Mouse (Mus musculus): Measurements from ENCODE around the gene Noxo1. TPM values are rescaled to one million over a fixed set of nuclear protein-coding genes. Genes with fewer than 3 reads are reported as not detected.

Noxo1 gene
- polyA plus RNA-seq, 1 experiment from 2014 or later = 2.7 TPM

GRCm38 (mm10) chr17:24674277-24674676 lies 21.8 kb upstream of the Noxo1 start:
- no peak for ATAC-seq (ENCODE audit: low FRiP score, low TSS enrichment)
- 85% methylated on average over 7 of the region's 7 CpGs for WGBS
- H3K4me1 ChIP-seq (ENCODE audit: insufficient read depth, low read length) = peaks cover 28% of the 10 kb centered on the region
- no peak overlapping the region for H3K4me3 ChIP-seq (ENCODE audit: low read length)
- H3K9ac ChIP-seq (replicated peaks; ENCODE audit: low read length) = no peak overlapping the region
- no peak overlapping the region for H3K4me2 ChIP-seq (replicated peaks; ENCODE audit: low read depth, low read length)
- H3K27ac ChIP-seq (ENCODE audit: low read length) = no peak overlapping the region
- no peaks in the 10 kb centered on the region for H3K27me3 ChIP-seq (ENCODE audit: insufficient read depth, low read length)
- peaks cover 27% of the 10 kb centered on the region for H3K36me3 ChIP-seq (ENCODE audit: insufficient read depth, low read length)
- H3K9me3 ChIP-seq (ENCODE audit: low read length) = no peaks in the 10 kb centered on the region

DNA sequence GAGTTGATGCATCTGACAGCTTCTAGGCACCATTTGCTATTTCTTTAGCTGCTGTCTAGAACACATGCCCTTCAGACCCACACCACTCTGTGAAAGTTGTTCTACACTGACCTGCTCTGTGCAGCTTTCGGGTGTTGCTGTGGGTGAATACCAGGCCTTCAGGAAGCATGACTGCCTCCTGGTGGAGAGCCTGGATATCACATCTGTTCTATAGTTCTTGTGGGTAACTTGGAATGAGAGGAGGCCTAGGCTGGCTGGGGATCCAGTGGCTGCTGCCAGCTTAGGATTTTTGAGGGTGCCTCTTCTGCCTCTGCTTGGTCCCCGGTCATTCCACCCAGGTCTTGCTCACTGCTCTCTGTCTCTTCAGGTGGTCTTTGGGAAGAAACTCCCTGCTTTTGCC lies 19.8 kb upstream of the Noxo1 start:
- 69% methylated on average over 2 of the region's 2 CpGs for WGBS
- H3K36me3 ChIP-seq (ENCODE audit: insufficient read depth, low read length) = peaks cover 41% of the 10 kb centered on the region
- no peaks in the 10 kb centered on the region for H3K9me3 ChIP-seq (ENCODE audit: low read length)
- H3K27me3 ChIP-seq (ENCODE audit: insufficient read depth, low read length) = no peaks in the 10 kb centered on the region
- H3K9ac ChIP-seq (replicated peaks; ENCODE audit: low read length) = peak overlapping the region; percentile 15; the same call in 1 of the 2 replicates
- peaks cover 19% of the 10 kb centered on the region for H3K4me1 ChIP-seq (ENCODE audit: insufficient read depth, low read length)
- no peak for ATAC-seq (ENCODE audit: low FRiP score, low TSS enrichment)
- H3K4me3 ChIP-seq (ENCODE audit: low read length) = no peak overlapping the region
- H3K27ac ChIP-seq (ENCODE audit: low read length) = no peak overlapping the region
- no peak overlapping the region for H3K4me2 ChIP-seq (replicated peaks; ENCODE audit: low read depth, low read length)

- Histone ChIP-seq H3K9me3 (ENCODE audit: low read length) (no peaks in the 10 kb centered on the region), H3K27ac (ENCODE audit: low read length) (no peak overlapping the region), H3K4me3 (ENCODE audit: low read length) (no peak overlapping the region), H3K4me1 (ENCODE audit: insufficient read depth, low read length) (peaks cover 12% of the 10 kb centered on the region), H3K4me2 (replicated peaks; ENCODE audit: low read depth, low read length) (no peak overlapping the region), H3K36me3 (ENCODE audit: insufficient read depth, low read length) (peaks cover 45% of the 10 kb centered on the region), H3K27me3 (ENCODE audit: insufficient read depth, low read length) (no peaks in the 10 kb centered on the region), H3K9ac (replicated peaks; ENCODE audit: low read length) (no peak overlapping the region)
- 95% methylated on average over 5 of the region's 5 CpGs for WGBS
- ATAC-seq (ENCODE audit: low FRiP score, low TSS enrichment) = no peak
These were observed 19.2 kb upstream of the Noxo1 start for GRCm38 (mm10) chr17:24676877-24677276.

- Histone ChIP-seq H3K4me2 (replicated peaks; ENCODE audit: low read depth, low read length) (no peak overlapping the region), H3K4me1 (ENCODE audit: insufficient read depth, low read length) (peaks cover 5% of the 10 kb centered on the region), H3K27ac (ENCODE audit: low read length) (no peak overlapping the region), H3K36me3 (ENCODE audit: insufficient read depth, low read length) (peaks cover 48% of the 10 kb centered on the region), H3K9ac (replicated peaks; ENCODE audit: low read length) (no peak overlapping the region), H3K27me3 (ENCODE audit: insufficient read depth, low read length) (no peaks in the 10 kb centered on the region), H3K9me3 (ENCODE audit: low read length) (no peaks in the 10 kb centered on the region), H3K4me3 (ENCODE audit: low read length) (no peak overlapping the region)
- WGBS = 83% methylated on average over 24 of the region's 24 CpGs
- ATAC-seq (ENCODE audit: low FRiP score, low TSS enrichment) = no peak
These were observed 18.4 kb upstream of the Noxo1 start for GRCm38 (mm10) chr17:24677500-24678080.

- H3K27ac ChIP-seq (ENCODE audit: low read length) = no peak overlapping the region
- H3K4me1 ChIP-seq (ENCODE audit: insufficient read depth, low read length) = peaks cover 18% of the 10 kb centered on the region
- H3K27me3 ChIP-seq (ENCODE audit: insufficient read depth, low read length) = peaks cover 42% of the 10 kb centered on the region
- no peaks in the 10 kb centered on the region for H3K9me3 ChIP-seq (ENCODE audit: low read length)
- no peak overlapping the region for H3K9ac ChIP-seq (replicated peaks; ENCODE audit: low read length)
- WGBS = 29% methylated on average over 16 of the region's 16 CpGs
- H3K4me3 ChIP-seq (ENCODE audit: low read length) = no peak overlapping the region
- ATAC-seq (ENCODE audit: low FRiP score, low TSS enrichment) = no peak
- H3K4me2 ChIP-seq (replicated peaks; ENCODE audit: low read depth, low read length) = peak overlapping the region; percentile 16
- H3K36me3 ChIP-seq (ENCODE audit: insufficient read depth, low read length) = peaks cover 4% of the 10 kb centered on the region; the same call in 1 of the 2 replicates
These were observed 9.5 kb upstream of the Noxo1 start for GRCm38 (mm10) chr17:24686514-24686913.

- Histone ChIP-seq H3K4me2 (replicated peaks; ENCODE audit: low read depth, low read length) (peak overlapping the region; percentile 53), H3K4me3 (ENCODE audit: low read length) (peak overlapping the region; percentile 48), H3K9ac (replicated peaks; ENCODE audit: low read length) (peak overlapping the region; percentile 60), H3K27me3 (ENCODE audit: insufficient read depth, low read length) (peaks cover 42% of the 10 kb centered on the region), H3K27ac (ENCODE audit: low read length) (no peak overlapping the region), H3K4me1 (ENCODE audit: insufficient read depth, low read length) (peaks cover 18% of the 10 kb centered on the region), H3K36me3 (ENCODE audit: insufficient read depth, low read length) (peaks cover under 1% of the 10 kb centered on the region; the same call in 1 of the 2 replicates), H3K9me3 (ENCODE audit: low read length) (no peaks in the 10 kb centered on the region)
- ATAC-seq (ENCODE audit: low FRiP score, low TSS enrichment) = peak; percentile 57
- 1% methylated on average over 24 of the region's 25 CpGs for WGBS
These were observed 8.9 kb upstream of the Noxo1 start for GRCm38 (mm10) chr17:24687146-24687595.

DNA sequence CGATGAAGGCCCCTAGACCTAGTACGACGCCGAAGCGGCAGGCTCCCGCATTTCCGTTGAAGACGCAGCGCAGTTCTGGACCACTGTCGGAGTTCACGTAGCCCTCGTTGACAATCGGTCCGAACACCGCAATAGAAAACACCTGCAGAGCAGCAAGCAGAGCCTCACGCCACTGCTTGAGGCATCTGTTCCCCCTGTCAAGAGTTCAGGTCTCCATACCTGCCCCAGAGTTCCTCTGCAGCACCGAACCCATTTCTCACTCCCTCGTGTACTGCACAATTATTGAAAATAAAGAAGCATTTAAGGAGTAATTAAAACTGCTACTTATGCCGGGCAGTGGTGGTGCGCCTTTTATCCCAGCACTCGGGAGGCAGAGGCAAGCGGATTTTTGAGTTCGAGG lies 8.4 kb upstream of the Noxo1 start:
- peaks cover 18% of the 10 kb centered on the region for H3K4me1 ChIP-seq (ENCODE audit: insufficient read depth, low read length)

DNA sequence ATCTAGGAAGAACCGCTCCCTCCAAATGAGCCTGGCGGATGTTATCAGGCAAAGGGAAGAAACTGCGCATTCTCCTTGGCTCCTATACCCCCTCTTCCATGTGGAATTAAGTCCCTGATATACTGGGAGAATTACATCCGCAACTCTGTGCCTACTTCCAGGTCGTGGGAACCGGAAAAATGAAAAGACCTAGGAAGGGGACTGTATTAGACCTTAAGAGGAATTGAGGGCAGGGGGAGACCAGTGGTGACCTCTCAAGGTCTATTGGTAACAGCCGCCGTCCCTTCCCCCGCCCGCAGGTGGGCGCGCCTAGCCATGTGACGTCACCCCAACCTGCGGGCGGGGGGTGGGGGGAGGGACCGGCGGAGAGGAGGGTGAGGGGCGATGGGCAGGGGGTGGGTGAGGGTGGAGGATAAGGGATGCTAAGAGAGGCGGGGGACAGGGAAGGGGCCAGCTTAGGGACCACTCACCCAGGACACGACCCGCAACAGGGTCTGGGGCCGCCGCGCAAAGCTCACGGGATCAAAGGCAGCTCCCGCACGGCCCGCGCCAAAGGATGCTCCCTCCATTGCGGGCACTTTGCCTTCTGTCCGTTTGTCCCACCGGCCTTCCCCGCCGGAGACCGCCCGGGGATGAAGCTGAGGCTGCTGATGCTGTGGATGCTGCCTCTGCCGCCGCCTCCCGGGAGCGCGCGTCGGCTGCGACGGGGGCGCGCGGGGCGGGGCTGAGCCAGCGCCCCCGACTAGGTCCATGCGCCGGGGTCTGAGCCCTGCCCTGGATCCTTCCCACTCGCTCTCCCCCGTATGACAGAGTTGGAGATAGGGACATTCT lies 6.6 kb upstream of the Noxo1 start, which contains the start of gene Syngr3:
Gene Syngr3, minus strand, starts transcription at position 705 of the 831 bp plus-strand sequence.
- Histone ChIP-seq H3K4me1 (ENCODE audit: insufficient read depth, low read length) (peaks cover 20% of the 10 kb centered on the region), H3K27me3 (ENCODE audit: insufficient read depth, low read length) (peaks cover 42% of the 10 kb centered on the region), H3K36me3 (ENCODE audit: insufficient read depth, low read length) (peaks cover 13% of the 10 kb centered on the region), H3K27ac (ENCODE audit: low read length) (no peak within 1 kb of the TSS), H3K9ac (replicated peaks; ENCODE audit: low read length) (peak within 1 kb of the TSS; percentile 63), H3K4me2 (replicated peaks; ENCODE audit: low read depth, low read length) (peak within 1 kb of the TSS; percentile 88), H3K4me3 (ENCODE audit: low read length) (peak within 1 kb of the TSS; percentile 56), H3K9me3 (ENCODE audit: low read length) (no peaks in the 10 kb centered on the region)
- ATAC-seq (ENCODE audit: low FRiP score, low TSS enrichment) = no peak
- under 1% methylated on average over 48 of the region's 55 CpGs for WGBS

More for the DNA sequence above, 8.4 kb upstream of the Noxo1 start:
- Histone ChIP-seq H3K4me3 (ENCODE audit: low read length) (peak overlapping the region; percentile 48), H3K9ac (replicated peaks; ENCODE audit: low read length) (peak overlapping the region; percentile 60), H3K27me3 (ENCODE audit: insufficient read depth, low read length) (peaks cover 42% of the 10 kb centered on the region), H3K9me3 (ENCODE audit: low read length) (no peaks in the 10 kb centered on the region), H3K4me2 (replicated peaks; ENCODE audit: low read depth, low read length) (peak overlapping the region; percentile 53), H3K36me3 (ENCODE audit: insufficient read depth, low read length) (peaks cover 3% of the 10 kb centered on the region; the same call in 1 of the 2 replicates), H3K27ac (ENCODE audit: low read length) (no peak overlapping the region)
- ATAC-seq (ENCODE audit: low FRiP score, low TSS enrichment) = no peak
- WGBS = 19% methylated on average over 23 of the region's 23 CpGs

- peaks cover 13% of the 10 kb centered on the region for H3K36me3 ChIP-seq (ENCODE audit: insufficient read depth, low read length)
- H3K4me2 ChIP-seq (replicated peaks; ENCODE audit: low read depth, low read length) = no peak overlapping the region
- H3K27ac ChIP-seq (ENCODE audit: low read length) = no peak overlapping the region
- H3K4me3 ChIP-seq (ENCODE audit: low read length) = no peak overlapping the region
- peaks cover 38% of the 10 kb centered on the region for H3K27me3 ChIP-seq (ENCODE audit: insufficient read depth, low read length)
- ATAC-seq (ENCODE audit: low FRiP score, low TSS enrichment) = no peak
- peaks cover 34% of the 10 kb centered on the region for H3K4me1 ChIP-seq (ENCODE audit: insufficient read depth, low read length)
- 88% methylated on average over 5 of the region's 5 CpGs for WGBS
- no peak overlapping the region for H3K9ac ChIP-seq (replicated peaks; ENCODE audit: low read length)
- no peaks in the 10 kb centered on the region for H3K9me3 ChIP-seq (ENCODE audit: low read length)
These were observed 3.6 kb upstream of the Noxo1 start for GRCm38 (mm10) chr17:24692385-24692784.
